Mouse (Mus musculus) MEL (cell line): ENCODE results near the gene Tbcd. TPM values are rescaled to one million over a fixed set of nuclear protein-coding genes. Genes with fewer than 3 reads are reported as not detected.

Experiments
- DNase-seq: peaks from one replicate; pipeline ENCODE4 v3.0.0; 2011; ENCODE audit warnings: low read depth, low spot score
- H3K27ac ChIP-seq: 2 replicates; pipeline ENCODE4 v1.5.1; 2012; ENCODE audit warnings: low read depth, mild to moderate bottlenecking, control low read depth, low read length, moderate library complexity; ENCODE audit not compliant: control insufficient read depth
- H3K27me3 ChIP-seq, 2 experiments: fragments of 150-350 bp in 1 of 2; sonication (generic) in 1 of 2; 2 replicates each; pipeline ENCODE4 v1.6.1; 2012; ENCODE audit warnings: low read length in 2 of 2, mild to moderate bottlenecking in 2 of 2, improper control_type of control experiment in 1 of 2, moderate library complexity in 1 of 2; ENCODE audit not compliant: insufficient read depth in 2 of 2, control insufficient read depth in 1 of 2
- H3K36me3 ChIP-seq, 2 experiments: 2 replicates each; pipeline ENCODE4 v1.6.1; 2012 to 2014; ENCODE audit warnings: low read length in 2 of 2, improper control_type of control experiment in 1 of 2, inconsistent platforms in 1 of 2, mild to moderate bottlenecking in 1 of 2; ENCODE audit not compliant: insufficient read depth in 2 of 2, control insufficient read depth in 1 of 2
- H3K4me1 ChIP-seq, 2 experiments: fragments of 150-350 bp in 1 of 2; sonication (generic) in 1 of 2; 2 replicates each; pipeline ENCODE4 v1.6.1; 2012; ENCODE audit warnings: low read length in 2 of 2, improper control_type of control experiment in 1 of 2, mild to moderate bottlenecking in 1 of 2; ENCODE audit not compliant: insufficient read depth in 2 of 2, control insufficient read depth in 1 of 2
- H3K4me3 ChIP-seq, 2 experiments: fragments of 150-350 bp in 1 of 2; sonication (generic) in 1 of 2; 2 replicates each; pipeline ENCODE4 v1.5.1; 2012; ENCODE audit warnings: low read depth in 2 of 2, low read length in 2 of 2, mild to moderate bottlenecking in 2 of 2, moderate library complexity in 2 of 2, control low read depth in 1 of 2, improper control_type of control experiment in 1 of 2; ENCODE audit not compliant: control insufficient read depth in 1 of 2, insufficient read depth in 1 of 2
- H3K79me2 ChIP-seq: 2 replicates; pipeline ENCODE4 v1.6.1; 2012; ENCODE audit warnings: mild to moderate bottlenecking, low read length, moderate library complexity; ENCODE audit not compliant: control insufficient read depth, poor library complexity, insufficient read depth
- H3K9ac ChIP-seq: 2 replicates; pipeline ENCODE4 v1.6.1; 2012; ENCODE audit warnings: low read depth, mild to moderate bottlenecking, control low read depth, low read length, moderate library complexity; ENCODE audit not compliant: control insufficient read depth, poor library complexity, severe bottlenecking
- H3K9me3 ChIP-seq: fragments of 150-350 bp; sonication (generic); replicated peaks from 2 replicates; pipeline ENCODE4 v1.6.1; 2012; ENCODE audit warnings: mild to moderate bottlenecking, low read length, improper control_type of control experiment, moderate library complexity; ENCODE audit not compliant: insufficient read depth
- BHLHE40 ChIP-seq: IDR thresholded peaks from 2 replicates; pipeline ENCODE4 v1.6.1; 2012; ENCODE audit warnings: low read depth, mild to moderate bottlenecking, inconsistent platforms, low read length, improper control_type of control experiment, borderline replicate concordance
- CHD1 ChIP-seq: IDR thresholded peaks from 2 replicates; pipeline ENCODE4 v1.6.1; 2012; ENCODE audit warnings: low read depth, mild to moderate bottlenecking, inconsistent platforms, low read length, improper control_type of control experiment
- CHD2 ChIP-seq: IDR thresholded peaks from 2 replicates; pipeline ENCODE4 v1.6.1; 2011; ENCODE audit warnings: low read length, improper control_type of control experiment
- EP300 ChIP-seq, 2 experiments: IDR thresholded peaks; 2 replicates each; pipeline ENCODE4 v1.6.1; 2011; ENCODE audit warnings: improper control_type of control experiment in 2 of 2, low read length in 2 of 2, low read depth in 1 of 2, mild to moderate bottlenecking in 1 of 2
- ETS1 ChIP-seq: IDR thresholded peaks from 2 replicates; pipeline ENCODE4 v1.6.1; 2012; ENCODE audit warnings: low read depth, mild to moderate bottlenecking, inconsistent platforms, low read length, improper control_type of control experiment, moderate library complexity
- JUND ChIP-seq: IDR thresholded peaks from 2 replicates; pipeline ENCODE4 v1.6.1; 2011; ENCODE audit warnings: low read depth, mild to moderate bottlenecking, improper control_type of control experiment, low read length
- KAT2A ChIP-seq: conservative IDR thresholded peaks from 2 replicates; pipeline ENCODE4 v1.6.1; 2012; ENCODE audit warnings: low read depth, low read length, improper control_type of control experiment, inconsistent platforms
- MAFK ChIP-seq: IDR thresholded peaks from 2 replicates; pipeline ENCODE4 v1.6.1; 2011; ENCODE audit warnings: low read depth, mild to moderate bottlenecking, low read length, improper control_type of control experiment, borderline replicate concordance
- MAX ChIP-seq: IDR thresholded peaks from 2 replicates; pipeline ENCODE4 v1.6.1; 2011; ENCODE audit warnings: low read length, improper control_type of control experiment
- MAZ ChIP-seq: IDR thresholded peaks from 2 replicates; pipeline ENCODE4 v1.6.1; 2012; ENCODE audit warnings: low read depth, mild to moderate bottlenecking, inconsistent platforms, low read length, improper control_type of control experiment
- MXI1 ChIP-seq: IDR thresholded peaks from 2 replicates; pipeline ENCODE4 v1.6.1; 2011; ENCODE audit warnings: mild to moderate bottlenecking, low read depth, low read length, improper control_type of control experiment
- MYB ChIP-seq: IDR thresholded peaks from 2 replicates; pipeline ENCODE4 v1.6.1; 2011; ENCODE audit warnings: mild to moderate bottlenecking, low read depth, low read length, improper control_type of control experiment
- NELFE ChIP-seq: IDR thresholded peaks from 2 replicates; pipeline ENCODE4 v1.6.1; 2011; ENCODE audit warnings: low read depth, low read length, improper control_type of control experiment
- POLR2A ChIP-seq, 2 experiments: IDR thresholded peaks; 2 replicates each; pipeline ENCODE4 v1.6.1; 2011 to 2012; ENCODE audit warnings: low read length in 2 of 2, mild to moderate bottlenecking in 2 of 2, control low read depth in 1 of 2, improper control_type of control experiment in 1 of 2, low read depth in 1 of 2, moderate library complexity in 1 of 2; ENCODE audit not compliant: control insufficient read depth in 1 of 2, insufficient read depth in 1 of 2, poor library complexity in 1 of 2
- POLR2AphosphoS2 ChIP-seq: IDR thresholded peaks from 2 replicates; pipeline ENCODE4 v1.6.1; 2011; ENCODE audit warnings: low read length, improper control_type of control experiment
- SIN3A ChIP-seq: IDR thresholded peaks from 2 replicates; pipeline ENCODE4 v1.6.1; 2012; ENCODE audit warnings: low read length, improper control_type of control experiment, inconsistent platforms
- TBP ChIP-seq: IDR thresholded peaks from 2 replicates; pipeline ENCODE4 v1.8.0; 2011; ENCODE audit warnings: low read depth, low read length, improper control_type of control experiment
- UBTF ChIP-seq: IDR thresholded peaks from 2 replicates; pipeline ENCODE4 v1.6.1; 2012; ENCODE audit warnings: low read depth, mild to moderate bottlenecking, inconsistent platforms, low read length, improper control_type of control experiment, moderate library complexity, borderline replicate concordance; ENCODE audit not compliant: insufficient read depth
- USF2 ChIP-seq, 2 experiments: IDR thresholded peaks; 2 replicates each; pipeline ENCODE4 v1.6.1; 2011 to 2012; ENCODE audit warnings: improper control_type of control experiment in 2 of 2, low read length in 2 of 2, borderline replicate concordance in 1 of 2, inconsistent platforms in 1 of 2, low read depth in 1 of 2, mild to moderate bottlenecking in 1 of 2; ENCODE audit not compliant: insufficient read depth in 1 of 2
- ZMIZ1 ChIP-seq: IDR thresholded peaks from 2 replicates; pipeline ENCODE4 v1.6.1; 2012; ENCODE audit warnings: low read depth, mild to moderate bottlenecking, inconsistent platforms, low read length, improper control_type of control experiment, moderate library complexity
- ZNF384 ChIP-seq: IDR thresholded peaks from 2 replicates; pipeline ENCODE4 v1.6.1; 2012; ENCODE audit warnings: low read depth, mild to moderate bottlenecking, inconsistent platforms, low read length, improper control_type of control experiment
- polyA plus RNA-seq, 2 experiments: library from polyadenylated mRNA; stranded (reverse) in 1 of 2; unstranded in 1 of 2; fragments of >175 nt in 1 of 2; fragments of >200 nt in 1 of 2; gene quantifications; 2 replicates each; pipeline versions ENCODE4 v1.2.1 to v1.2.4; 2012; ENCODE audit warnings: low replicate concordance in 2 of 2, low read depth in 1 of 2; ENCODE audit not compliant: insufficient read length in 2 of 2, insufficient read depth in 1 of 2, missing spikeins in 1 of 2
- total RNA-seq: library from RNA; depleted of rRNA; stranded (reverse); fragments of 300-350 nt; gene quantifications from 2 replicates; pipeline ENCODE4 v1.2.3, GENCODE M21; 2012

Gene Tbcd
- total and polyA plus RNA-seq, 3 experiments, result 50.0 to 65.3 TPM; not detected in 1

DNA sequence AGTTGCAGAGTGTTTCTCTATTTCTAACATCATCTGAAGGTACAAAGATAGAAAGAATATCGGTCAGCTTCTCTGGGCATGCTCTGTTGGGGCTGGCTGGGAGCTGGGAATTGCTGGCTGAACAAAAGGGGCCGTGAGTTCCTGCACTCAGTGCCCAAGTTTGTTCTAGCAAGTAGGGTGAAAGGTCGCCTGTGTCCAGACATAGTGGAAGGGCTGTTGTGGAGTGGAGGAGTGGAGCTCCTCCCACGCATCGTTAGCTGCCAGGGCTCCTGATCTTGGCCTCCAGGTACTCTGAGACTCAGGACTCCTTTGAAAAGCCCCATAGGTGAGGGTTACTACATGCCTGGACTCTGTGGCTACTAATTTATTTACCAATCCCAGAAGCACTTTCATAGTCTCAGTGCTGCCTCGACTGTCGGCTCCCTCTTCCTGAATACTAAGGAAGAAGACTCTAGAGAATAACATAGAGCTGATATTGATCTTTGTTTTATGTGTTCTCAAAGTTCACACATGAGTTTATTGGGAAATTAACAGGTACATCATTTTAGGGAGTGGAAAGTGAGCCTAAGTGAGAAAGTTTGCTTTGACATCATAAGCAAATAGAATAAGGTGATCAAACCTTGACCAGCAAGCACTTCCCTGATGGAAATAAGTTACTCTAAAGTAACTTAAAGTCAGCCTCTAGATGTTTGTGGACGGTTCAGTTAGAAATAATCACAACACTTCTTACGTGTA is 58.9 kb downstream of the Tbcd start:
- H3K79me2 ChIP-seq, result no peaks in the 10 kb centered on the region
- no peak for DNase-seq
- H3K27ac ChIP-seq, result no peak overlapping the region
- no peak overlapping the region for H3K9ac ChIP-seq
- peaks cover 0 to 7% of the 10 kb centered on the region in 2 experiments; a peak in 2 of 4 replicates for H3K36me3 ChIP-seq
- H3K9me3 ChIP-seq, result no peaks in the 10 kb centered on the region
- no peak overlapping the region for H3K4me3 ChIP-seq
- TF ChIP-seq UBTF (no peak), POLR2AphosphoS2 (no peak), KAT2A (no peak), EP300 (IDR thresholded peaks at IDR 0.05; ENCODE audit: low read depth in 1 of 2, low read length in 2 of 2) (no peak), MAZ (no peak), ETS1 (no peak), USF2 (IDR thresholded peaks at IDR 0.05; ENCODE audit: borderline replicate concordance in 1 of 2, insufficient read depth in 1 of 2, low read depth in 1 of 2, low read length in 2 of 2) (no peak), ZNF384 (no peak), JUND (no peak), CHD1 (no peak), POLR2A (IDR thresholded peaks at IDR 0.05; ENCODE audit: control insufficient read depth in 1 of 2, insufficient read depth in 1 of 2, low read depth in 1 of 2, low read length in 2 of 2, poor library complexity in 1 of 2) (no peak), MXI1 (no peak), MYB (no peak), TBP (no peak), ZMIZ1 (no peak), MAFK (no peak), MAX (no peak), BHLHE40 (no peak)
- no peaks in the 10 kb centered on the region for H3K27me3 ChIP-seq
- H3K4me1 ChIP-seq, result no peaks in the 10 kb centered on the region

GRCm38 (mm10) chr11:121512896-121513572 is 61.3 kb downstream of the Tbcd start:
- Histone ChIP-seq H3K36me3 (peaks cover 0 to 6% of the 10 kb centered on the region in 2 experiments; a peak in 2 of 4 replicates), H3K27ac (no peak overlapping the region), H3K4me3 (no peak overlapping the region), H3K79me2 (no peaks in the 10 kb centered on the region), H3K9ac (no peak overlapping the region), H3K4me1 (no peaks in the 10 kb centered on the region), H3K27me3 (no peaks in the 10 kb centered on the region), H3K9me3 (no peaks in the 10 kb centered on the region)
- no peak for DNase-seq
- no peak for TF ChIP-seq CHD2
- no peak for TF ChIP-seq TBP
- TF ChIP-seq MAX, result no peak
- TF ChIP-seq NELFE, result no peak
- TF ChIP-seq ZMIZ1, result no peak
- no peak for TF ChIP-seq SIN3A
- TF ChIP-seq ZNF384, result no peak
